Mouse (Mus musculus): Measurements from ENCODE around the gene Eloa. TPM values are rescaled to one million over a fixed set of nuclear protein-coding genes. Genes with fewer than 3 reads are reported as not detected.

The Eloa gene
- polyA plus RNA-seq, 1 experiment from 2014 or later, result 47.0 TPM

DNA sequence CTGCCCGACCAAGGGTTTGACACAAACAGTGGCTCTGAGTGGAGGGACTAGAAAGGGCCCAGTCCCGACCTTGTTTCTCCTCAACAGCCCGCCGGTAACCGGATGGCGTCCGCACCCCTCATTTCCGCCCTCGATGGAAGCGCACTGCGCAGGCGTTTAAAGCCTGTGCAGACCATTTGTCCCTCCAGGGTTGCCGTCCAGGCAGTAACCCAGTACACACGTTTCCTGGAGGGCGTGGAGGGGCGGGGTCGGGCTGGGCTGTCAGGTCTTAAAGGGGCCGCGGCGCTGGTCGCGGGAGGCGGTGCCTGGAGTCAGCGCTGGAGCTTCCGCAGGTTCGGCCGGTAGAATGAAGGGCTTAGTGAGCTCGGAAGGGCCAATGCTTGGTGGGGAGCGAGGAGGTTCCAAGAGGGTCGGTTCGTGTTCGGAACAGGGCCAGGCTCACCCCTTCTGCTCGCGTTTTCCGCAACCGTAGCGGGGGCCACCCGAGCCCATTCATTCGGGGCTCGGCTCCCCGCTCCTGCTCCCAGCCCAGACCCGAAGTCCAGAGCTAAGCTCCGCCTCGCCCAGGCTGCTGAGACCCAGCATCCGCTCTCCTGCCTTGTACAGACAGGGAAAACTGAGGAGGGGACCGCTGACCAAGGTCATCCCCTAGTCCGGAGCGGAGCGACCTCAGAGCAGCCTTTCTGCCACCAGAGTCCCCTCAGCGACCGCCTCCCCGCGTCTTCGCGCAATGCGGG is 57.9 kb downstream of the Eloa start, which contains the start of gene Gale:
Gene Gale, plus strand, starts transcription at position 271 of the 737 bp plus-strand sequence.
- under 1% methylated on average over 56 of the region's 56 CpGs for WGBS
- peaks cover 25% of the 10 kb centered on the region for H3K4me1 ChIP-seq

DNA sequence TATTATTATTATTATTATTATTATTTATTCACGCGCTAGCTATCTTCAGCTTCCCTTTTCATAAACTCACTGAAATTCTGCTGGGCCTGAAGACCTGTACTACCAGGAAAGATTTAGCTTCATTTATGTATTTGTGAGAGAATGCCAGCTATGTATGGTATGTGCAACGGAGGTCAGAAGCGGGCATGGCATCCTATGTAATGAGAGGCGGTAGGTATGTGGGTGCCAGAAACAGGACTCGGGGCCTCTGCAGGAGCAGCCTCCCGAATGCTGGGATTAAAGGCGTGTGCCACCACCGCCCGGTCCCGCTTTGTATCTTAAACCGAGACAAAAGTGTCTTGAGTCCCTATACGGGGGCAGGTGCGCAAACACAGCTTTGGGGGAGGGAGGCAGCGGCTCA is 58.6 kb downstream of the Eloa start:
- H3K4me1 ChIP-seq, result peaks cover 20% of the 10 kb centered on the region
- H3K9ac ChIP-seq, result peak overlapping the region; percentile 73
- peak overlapping the region; percentile 92 for H3K4me2 ChIP-seq
- peak overlapping the region; percentile 77 for H3K4me3 ChIP-seq
- peaks cover 67% of the 10 kb centered on the region for H3K36me3 ChIP-seq
- H3K9me3 ChIP-seq, result no peaks in the 10 kb centered on the region
- no peak for ATAC-seq (ENCODE audit: insufficient number of reproducible peaks, low FRiP score, low TSS enrichment, low read depth)
- WGBS, result 6% methylated on average over 15 of the region's 15 CpGs
- no peaks in the 10 kb centered on the region for H3K27me3 ChIP-seq
- H3K27ac ChIP-seq, result peak overlapping the region; percentile 93

More for the DNA sequence above, 57.9 kb downstream of the Eloa start, which contains the start of gene Gale:
- peak within 1 kb of the TSS; percentile 93 for H3K27ac ChIP-seq
- H3K4me3 ChIP-seq, result peak within 1 kb of the TSS; percentile 77
- ATAC-seq (ENCODE audit: insufficient number of reproducible peaks, low FRiP score, low TSS enrichment, low read depth), result peak; percentile 85
- H3K4me2 ChIP-seq, result peak within 1 kb of the TSS; percentile 92
- H3K27me3 ChIP-seq, result no peaks in the 10 kb centered on the region
- no peaks in the 10 kb centered on the region for H3K9me3 ChIP-seq
- H3K36me3 ChIP-seq, result peaks cover 67% of the 10 kb centered on the region
- peak within 1 kb of the TSS; percentile 85 for H3K9ac ChIP-seq

DNA sequence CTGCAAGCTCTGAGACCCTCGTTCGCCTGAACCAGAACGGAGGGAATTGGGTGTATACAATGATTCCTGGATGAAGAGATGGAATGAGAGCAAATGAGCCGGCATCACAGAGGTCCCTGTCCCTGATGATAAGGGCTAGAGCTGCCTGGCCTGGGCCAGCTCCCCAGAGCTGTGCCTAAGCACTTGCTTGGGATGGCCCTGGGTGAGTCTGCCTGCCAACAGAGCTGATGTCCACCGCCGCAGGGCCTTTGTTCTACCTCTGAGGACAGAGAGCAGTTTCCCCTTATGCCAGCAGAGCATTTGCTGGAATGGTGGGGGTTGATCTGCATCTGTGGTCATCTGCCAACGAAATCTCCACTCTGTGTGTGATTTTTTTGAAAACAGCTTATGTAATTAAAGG is 59.4 kb downstream of the Eloa start:
- no peaks in the 10 kb centered on the region for H3K27me3 ChIP-seq
- no peak overlapping the region for H3K27ac ChIP-seq

DNA sequence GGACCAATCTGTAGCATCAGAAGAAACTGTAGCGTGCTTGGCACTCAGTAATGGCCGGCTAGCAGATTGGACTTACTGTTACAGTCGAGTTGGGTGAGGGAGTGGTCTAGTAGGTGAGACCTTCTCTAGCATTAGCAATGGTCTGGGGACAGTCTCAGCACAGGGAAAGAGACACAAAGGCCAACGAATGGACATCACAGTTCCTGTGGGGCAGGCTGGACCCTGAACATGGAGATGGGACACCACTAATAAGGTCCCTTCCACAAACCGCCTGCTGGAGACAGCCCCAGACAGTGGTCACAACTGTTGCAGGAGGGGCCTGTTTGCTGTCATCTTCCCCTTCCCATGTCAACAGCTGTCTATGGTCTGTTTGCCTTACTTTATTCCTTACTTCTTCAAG is 59.9 kb downstream of the Eloa start:
- no peak for ATAC-seq (ENCODE audit: insufficient number of reproducible peaks, low FRiP score, low TSS enrichment, low read depth)
- H3K9ac ChIP-seq, result no peak overlapping the region
- no peaks in the 10 kb centered on the region for H3K27me3 ChIP-seq
- 81% methylated on average over 5 of the region's 5 CpGs for WGBS
- peaks cover 20% of the 10 kb centered on the region for H3K4me1 ChIP-seq
- H3K27ac ChIP-seq, result no peak overlapping the region
- no peaks in the 10 kb centered on the region for H3K9me3 ChIP-seq
- peaks cover 63% of the 10 kb centered on the region for H3K36me3 ChIP-seq
- no peak overlapping the region for H3K4me3 ChIP-seq
- no peak overlapping the region for H3K4me2 ChIP-seq

More for the DNA sequence above, 59.4 kb downstream of the Eloa start:
- Histone ChIP-seq H3K9me3 (no peaks in the 10 kb centered on the region), H3K4me2 (no peak overlapping the region), H3K4me3 (no peak overlapping the region), H3K4me1 (peaks cover 20% of the 10 kb centered on the region), H3K36me3 (peaks cover 67% of the 10 kb centered on the region), H3K9ac (no peak overlapping the region)
- no peak for ATAC-seq (ENCODE audit: insufficient number of reproducible peaks, low FRiP score, low TSS enrichment, low read depth)
- WGBS, result 81% methylated on average over 7 of the region's 7 CpGs

DNA sequence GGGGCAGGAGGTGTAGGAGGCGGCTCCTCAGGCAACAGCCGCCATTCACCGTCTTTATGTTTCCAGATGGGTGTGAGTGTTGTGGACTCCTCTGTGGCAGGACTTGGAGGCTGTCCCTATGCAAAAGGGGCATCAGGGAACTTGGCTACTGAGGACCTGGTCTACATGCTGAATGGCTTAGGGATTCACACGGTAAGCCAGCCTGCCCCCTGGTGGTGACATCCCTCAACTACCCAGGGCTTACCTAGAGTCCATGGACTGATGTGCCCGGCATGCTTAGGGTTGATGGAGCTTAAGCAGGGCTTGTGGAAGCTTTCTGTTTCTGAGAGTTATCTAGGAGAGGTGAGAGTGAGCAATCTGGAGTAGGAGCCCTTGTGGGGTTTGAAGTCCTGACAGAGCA is 60.8 kb downstream of the Eloa start:
- no peak overlapping the region for H3K4me3 ChIP-seq
- no peak for ATAC-seq (ENCODE audit: insufficient number of reproducible peaks, low FRiP score, low TSS enrichment, low read depth)
- peaks cover 20% of the 10 kb centered on the region for H3K4me1 ChIP-seq
- no peaks in the 10 kb centered on the region for H3K9me3 ChIP-seq
- WGBS, result 21% methylated on average over 5 of the region's 5 CpGs
- H3K4me2 ChIP-seq, result no peak overlapping the region
- H3K9ac ChIP-seq, result no peak overlapping the region
- no peak overlapping the region for H3K27ac ChIP-seq
- H3K27me3 ChIP-seq, result no peaks in the 10 kb centered on the region
- peaks cover 61% of the 10 kb centered on the region for H3K36me3 ChIP-seq

DNA sequence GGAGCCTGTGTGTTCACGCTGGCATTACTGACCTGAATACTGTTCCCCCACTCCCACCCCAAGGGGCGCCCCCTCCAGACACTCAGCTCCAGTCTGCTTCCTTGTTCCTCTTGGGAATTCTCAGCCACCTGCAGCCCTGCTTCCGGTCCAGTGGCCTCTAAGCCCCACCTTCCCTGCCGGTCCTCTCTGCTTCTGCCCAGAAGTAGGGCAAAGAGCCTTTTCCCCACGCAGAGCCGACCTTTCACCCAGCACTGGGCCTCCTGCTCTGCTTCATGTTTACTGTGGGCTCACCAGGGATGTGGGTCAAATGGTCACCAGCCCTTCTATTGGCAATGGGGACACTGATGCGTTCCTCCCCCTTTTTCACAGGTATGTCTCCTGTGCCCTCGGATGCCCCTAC is 63.2 kb downstream of the Eloa start:
- Histone ChIP-seq H3K9me3 (no peaks in the 10 kb centered on the region), H3K4me2 (no peak overlapping the region), H3K36me3 (peaks cover 72% of the 10 kb centered on the region), H3K9ac (no peak overlapping the region), H3K27me3 (no peaks in the 10 kb centered on the region), H3K4me3 (no peak overlapping the region), H3K27ac (no peak overlapping the region), H3K4me1 (peaks cover 7% of the 10 kb centered on the region; the same call in 1 of the 2 replicates)
- no peak for ATAC-seq (ENCODE audit: insufficient number of reproducible peaks, low FRiP score, low TSS enrichment, low read depth)
- whole genome bisulfite sequencing, result 63% methylated on average over 8 of the region's 8 CpGs

DNA sequence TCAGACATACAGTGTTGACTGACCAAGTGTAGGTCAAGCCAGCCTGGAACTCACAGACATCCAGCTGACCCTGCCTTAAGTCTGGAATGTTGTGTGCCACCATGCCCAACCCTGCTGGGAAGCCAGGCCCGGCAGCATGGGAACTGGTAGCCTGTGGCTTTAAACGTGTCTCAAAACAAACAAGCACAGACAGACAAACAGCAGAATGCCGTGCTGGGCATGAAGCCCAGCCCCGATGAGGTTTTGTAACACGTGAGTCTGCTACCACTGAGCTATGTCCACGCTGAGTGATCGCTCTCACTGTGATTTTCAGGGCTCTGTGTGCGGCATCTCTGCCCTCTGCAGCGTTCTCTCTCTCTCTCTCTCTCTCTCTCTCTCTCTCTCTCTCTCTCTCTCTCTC is 65.7 kb downstream of the Eloa start:
- Histone ChIP-seq H3K9me3 (no peaks in the 10 kb centered on the region), H3K27ac (no peak overlapping the region), H3K27me3 (no peaks in the 10 kb centered on the region), H3K9ac (no peak overlapping the region), H3K4me3 (no peak overlapping the region), H3K4me2 (no peak overlapping the region), H3K36me3 (peaks cover 83% of the 10 kb centered on the region), H3K4me1 (no peaks in the 10 kb centered on the region)
- 92% methylated on average over 9 of the region's 9 CpGs for WGBS
- ATAC-seq (ENCODE audit: insufficient number of reproducible peaks, low FRiP score, low TSS enrichment, low read depth), result no peak

DNA sequence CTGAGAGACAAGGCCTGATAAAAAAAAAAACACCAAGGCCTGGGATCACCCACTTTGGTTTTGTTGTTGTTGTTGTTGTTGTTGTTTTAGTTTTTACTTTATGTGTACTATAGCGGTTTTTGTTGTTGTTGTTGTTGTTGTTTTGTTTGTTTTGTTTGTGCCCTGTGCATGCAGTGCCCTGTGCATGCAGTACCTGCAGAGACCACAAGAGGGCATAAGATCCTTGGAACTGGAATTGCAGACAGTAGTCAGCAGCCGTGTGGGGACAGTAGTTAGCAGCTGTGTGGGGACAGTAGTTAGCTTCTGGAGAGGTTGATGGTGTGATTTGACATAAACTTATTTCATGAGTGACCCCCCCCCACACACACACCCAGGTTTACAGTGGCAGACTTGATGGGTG is 67.3 kb downstream of the Eloa start:
- no peak for ATAC-seq (ENCODE audit: insufficient number of reproducible peaks, low FRiP score, low TSS enrichment, low read depth)
- Histone ChIP-seq H3K4me3 (no peak overlapping the region), H3K36me3 (peaks cover 67% of the 10 kb centered on the region)

More for the DNA sequence above, 67.3 kb downstream of the Eloa start:
- Histone ChIP-seq H3K9ac (no peak overlapping the region), H3K27ac (no peak overlapping the region), H3K27me3 (no peaks in the 10 kb centered on the region), H3K9me3 (no peaks in the 10 kb centered on the region), H3K4me1 (peaks cover 2% of the 10 kb centered on the region; the same call in 1 of the 2 replicates), H3K4me2 (no peak overlapping the region)
- WGBS, result 11% methylated on average over 2 of the region's 2 CpGs

Other genes with a start within 250 kb of the Eloa start
- gene Srsf10, start 166.0 kb downstream of the Eloa start, polyA plus RNA-seq (2015; fragmentation: Nextera tagmentation; extraction: Ambion mirVana), result 208 and 209 TPM in 2 replicates
- 160 TPM in 2 replicates for gene Pnrc2, start 147.9 kb downstream of the Eloa start, polyA plus RNA-seq (2015; fragmentation: Nextera tagmentation; extraction: Ambion mirVana)
- gene Cnr2, start 126.4 kb downstream of the Eloa start, polyA plus RNA-seq (2015; fragmentation: Nextera tagmentation; extraction: Ambion mirVana), result 0.89 and 1.1 TPM in 2 replicates
- gene Fuca1, start 101.0 kb downstream of the Eloa start, polyA plus RNA-seq (2015; fragmentation: Nextera tagmentation; extraction: Ambion mirVana), result 78.4 and 97.2 TPM in 2 replicates
- 81.1 and 84.8 TPM in 2 replicates for gene Hmgcl, start 75.3 kb downstream of the Eloa start, polyA plus RNA-seq (2015; fragmentation: Nextera tagmentation; extraction: Ambion mirVana)
- 58.2 and 66.7 TPM in 2 replicates for gene Gale, start 58.0 kb downstream of the Eloa start, polyA plus RNA-seq (2015; fragmentation: Nextera tagmentation; extraction: Ambion mirVana)
- 114 TPM in 2 replicates for gene Lypla2, start 49.1 kb downstream of the Eloa start, polyA plus RNA-seq (2015; fragmentation: Nextera tagmentation; extraction: Ambion mirVana)
- gene Pithd1, start 34.5 kb downstream of the Eloa start, polyA plus RNA-seq (2015; fragmentation: Nextera tagmentation; extraction: Ambion mirVana), result 51.3 and 54.5 TPM in 2 replicates
- gene Rpl11, start 31.7 kb upstream of the Eloa start, polyA plus RNA-seq (2015; fragmentation: Nextera tagmentation; extraction: Ambion mirVana), result 425 and 483 TPM in 2 replicates
- 488 and 490 TPM in 2 replicates for gene Id3, start 121.7 kb upstream of the Eloa start, polyA plus RNA-seq (2015; fragmentation: Nextera tagmentation; extraction: Ambion mirVana)
- gene E2f2, start 150.6 kb upstream of the Eloa start, polyA plus RNA-seq (2015; fragmentation: Nextera tagmentation; extraction: Ambion mirVana), result 10.0 and 14.5 TPM in 2 replicates
- 15.4 and 19.0 TPM in 2 replicates for gene Asap3, start 184.6 kb upstream of the Eloa start, polyA plus RNA-seq (2015; fragmentation: Nextera tagmentation; extraction: Ambion mirVana)
- 20.6 and 29.9 TPM in 2 replicates for gene Tcea3, start 226.0 kb upstream of the Eloa start, polyA plus RNA-seq (2015; fragmentation: Nextera tagmentation; extraction: Ambion mirVana)

All from limb, embryonic 15.5 days (tissue).